9 mouse cellular contexts compared by ENCODE assay signal in the genomic region with DNA sequence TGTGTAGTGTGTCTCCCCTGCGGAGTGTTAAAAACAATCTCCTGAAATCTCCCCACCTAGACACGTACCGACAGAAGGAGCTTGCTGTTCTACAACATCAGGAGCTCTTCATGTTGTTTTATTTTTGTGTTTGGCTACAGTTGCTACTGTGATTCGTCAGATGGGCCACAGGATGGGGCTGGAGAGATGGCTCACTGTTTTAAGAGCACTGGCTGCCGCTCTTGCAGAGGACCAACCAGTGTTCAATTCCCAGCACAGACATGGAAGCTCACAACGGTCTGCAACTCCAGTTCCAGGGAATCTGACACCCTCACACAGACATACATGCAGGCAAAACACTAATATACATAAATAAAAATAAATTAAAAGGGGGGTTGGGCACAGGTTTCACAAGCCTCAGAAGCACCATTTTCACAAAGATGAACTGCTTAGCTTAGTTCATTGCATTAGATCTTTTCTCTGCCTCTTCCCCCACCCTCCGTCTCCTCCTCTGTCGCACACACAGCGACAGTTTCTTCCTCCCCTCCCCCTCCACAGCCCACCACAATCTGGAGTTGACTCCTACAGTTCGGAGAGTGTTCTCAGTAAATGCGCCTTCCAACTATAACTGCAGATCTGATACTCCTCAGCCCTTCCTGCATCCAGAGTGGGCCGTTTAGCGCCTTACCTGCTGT. TPM values are rescaled to one million over a fixed set of nuclear protein-coding genes. Genes with fewer than 3 reads are reported as not detected.
DNase-seq lines count a peak whose midpoint lies in the region; ATAC-seq and TF ChIP-seq lines count a peak whose summit lies in the region.
"Had no signal": no experiment of that assay in that cellular context is flagged by ENCODE, and none has a peak within 500 bp of the region (broad histone marks: within the 10 kb centered on the region; RNA-seq: fewer than 3 reads in every experiment).

No protein-coding gene starts in this region.

- H3K9me3 ChIP-seq in lung, embryonic 14.5 days (ENCODE audit: low read depth, low read length): no peaks in the 10 kb centered on the region
- H3K9me3 ChIP-seq in forebrain, embryonic 11.5 days (ENCODE audit: control insufficient read depth, low read length): no peaks in the 10 kb centered on the region
- no peaks in the 10 kb centered on the region for H3K9me3 ChIP-seq in limb, embryonic 12.5 days

- no peak for ATAC-seq in lung, embryonic 14.5 days (ENCODE audit: insufficient read depth)
- no peak for ATAC-seq in forebrain, embryonic 11.5 days (replicated peaks; ENCODE audit: low FRiP score)
- ATAC-seq in limb, embryonic 12.5 days (ENCODE audit: insufficient number of reproducible peaks, insufficient read depth, low FRiP score, low TSS enrichment, low read depth): no peak
- ATAC-seq in cerebellum, adult (ENCODE audit: insufficient number of reproducible peaks, low FRiP score, low TSS enrichment): no peak

- H3K4me1 ChIP-seq in lung, embryonic 14.5 days (ENCODE audit: insufficient read depth): 0 out of 2 replicates have a peak, but pooled peaks cover 10% of the 10 kb centered on the region
- H3K4me1 ChIP-seq in forebrain, embryonic 11.5 days (replicated peaks; ENCODE audit: control insufficient read depth, insufficient read depth, low read length): peaks cover 8% of the 10 kb centered on the region
- H3K4me1 ChIP-seq in limb, embryonic 12.5 days (replicated peaks): peaks cover 47% of the 10 kb centered on the region

- H3K27me3 ChIP-seq in lung, embryonic 14.5 days (ENCODE audit: insufficient read depth, low read length): no peaks in the 10 kb centered on the region
- 0 out of 2 replicates have a peak, but pooled peaks cover 2% of the 10 kb centered on the region for H3K27me3 ChIP-seq in forebrain, embryonic 11.5 days (ENCODE audit: control insufficient read depth, insufficient read depth, low read length)
- no peaks in the 10 kb centered on the region for H3K27me3 ChIP-seq in limb, embryonic 12.5 days

- H3K4me3 ChIP-seq in lung, embryonic 14.5 days (ENCODE audit: low read depth, low read length): no peak overlapping the region
- no peak overlapping the region for H3K4me3 ChIP-seq in forebrain, embryonic 11.5 days (ENCODE audit: low read depth, low read length)
- peak overlapping the region; percentile 20 for H3K4me3 ChIP-seq in limb, embryonic 12.5 days (replicated peaks)

- H3K4me2 ChIP-seq in lung, embryonic 14.5 days: peak overlapping the region; percentile 41
- H3K4me2 ChIP-seq in forebrain, embryonic 11.5 days (ENCODE audit: low read depth, low read length, severe bottlenecking): peak overlapping the region; percentile 31; the same call in 1 of the 2 replicates
- peak overlapping the region; percentile 45 for H3K4me2 ChIP-seq in limb, embryonic 12.5 days

- no peak for DNase-seq in lung, embryonic 14.5 days
- DNase-seq in lung, adult 18-20 months: no peak
- no peak for DNase-seq in forebrain, embryonic 11.5 days (ENCODE audit: low spot score)
- peak; percentile 40 for DNase-seq in right cerebral cortex, postnatal 4 days
- DNase-seq in natural killer cell, adult 2 months (ENCODE audit: low spot score in 2 of 2): no peak
- no peak for DNase-seq in adipocyte (ENCODE audit: low spot score)

- peaks cover 15% of the 10 kb centered on the region for H3K36me3 ChIP-seq in lung, embryonic 14.5 days (ENCODE audit: insufficient read depth)
- H3K36me3 ChIP-seq in forebrain, embryonic 11.5 days (ENCODE audit: control insufficient read depth, insufficient read depth, low read length): no peaks in the 10 kb centered on the region; the same call in 1 of the 2 replicates
- H3K36me3 ChIP-seq in limb, embryonic 12.5 days: peaks cover 7% of the 10 kb centered on the region; the same call in 1 of the 2 replicates

- no peak overlapping the region for H3K9ac ChIP-seq in lung, embryonic 14.5 days
- H3K9ac ChIP-seq in forebrain, embryonic 11.5 days (ENCODE audit: low read length): no peak overlapping the region; the same call in 1 of the 2 replicates
- H3K9ac ChIP-seq in limb, embryonic 12.5 days (replicated peaks): no peak overlapping the region

- H3K27ac ChIP-seq in lung, embryonic 14.5 days (ENCODE audit: low read depth): no peak overlapping the region
- no peak overlapping the region for H3K27ac ChIP-seq in forebrain, embryonic 11.5 days (ENCODE audit: low read depth, low read length)
- 0 out of 2 replicates have a peak overlapping the region, but pooled peaks have one; percentile 35 for H3K27ac ChIP-seq in limb, embryonic 12.5 days
- H3K27ac ChIP-seq: macrophage had no signal

- 31% methylated on average over 13 of the region's 13 CpGs for WGBS in lung, embryonic 14.5 days
- 25% methylated on average over 13 of the region's 13 CpGs for WGBS in forebrain, embryonic 11.5 days
- WGBS in limb, embryonic 12.5 days: 20% methylated on average over 13 of the region's 13 CpGs

- TF ChIP-seq CTCF in lung, embryonic 14.5 days (IDR thresholded peaks at IDR 0.05; ENCODE audit: low read depth): peak; percentile 27; the same call in 1 of the 2 replicates

RNA-seq across cellular contexts. Expression of a gene that starts 6.0 kb away (rescaled TPM):
- polyA plus RNA-seq in lung, embryonic 14.5 days (2014; fragmentation: Nextera tagmentation; extraction: Ambion mirVana): 153 TPM in 2 replicates
- 152 and 163 TPM in 2 replicates for polyA plus RNA-seq in forebrain, embryonic 11.5 days (2014; fragmentation: Nextera tagmentation; extraction: Ambion mirVana)
- polyA plus RNA-seq in limb, embryonic 12.5 days (2016; fragmentation: Nextera tagmentation; extraction: Ambion mirVana): 129 and 134 TPM in 2 replicates

RNA-seq across cellular contexts. Expression of a gene that starts 9.1 kb away (rescaled TPM):
- 9.8 and 15.5 TPM in 2 replicates for polyA plus RNA-seq in lung, embryonic 14.5 days (2014; fragmentation: Nextera tagmentation; extraction: Ambion mirVana)
- 7.2 and 8.2 TPM in 2 replicates for polyA plus RNA-seq in forebrain, embryonic 11.5 days (2014; fragmentation: Nextera tagmentation; extraction: Ambion mirVana)
- polyA plus RNA-seq in limb, embryonic 12.5 days (2016; fragmentation: Nextera tagmentation; extraction: Ambion mirVana): 11.1 and 13.2 TPM in 2 replicates

RNA-seq across cellular contexts. Expression of a gene that starts 14.7 kb away (rescaled TPM):
- polyA plus RNA-seq in lung, embryonic 14.5 days (2014; fragmentation: Nextera tagmentation; extraction: Ambion mirVana): 0.91 and 1.1 TPM in 2 replicates
- polyA plus RNA-seq in forebrain, embryonic 11.5 days (2014; fragmentation: Nextera tagmentation; extraction: Ambion mirVana): 0.15 TPM in 1 of 2 replicates, not detected in the other
- polyA plus RNA-seq in limb, embryonic 12.5 days (2016; fragmentation: Nextera tagmentation; extraction: Ambion mirVana): 0.30 and 0.32 TPM in 2 replicates

RNA-seq across cellular contexts. Expression of a gene that starts 24.5 kb away (rescaled TPM):
- 1.1 TPM in 2 replicates for polyA plus RNA-seq in lung, embryonic 14.5 days (2014; fragmentation: Nextera tagmentation; extraction: Ambion mirVana)
- polyA plus RNA-seq in forebrain, embryonic 11.5 days (2014; fragmentation: Nextera tagmentation; extraction: Ambion mirVana): 0.15 and 0.87 TPM in 2 replicates
- 1.2 and 1.3 TPM in 2 replicates for polyA plus RNA-seq in limb, embryonic 12.5 days (2016; fragmentation: Nextera tagmentation; extraction: Ambion mirVana)

RNA-seq across cellular contexts. Expression of a gene that starts 36.3 kb away (rescaled TPM):
- 0.26 TPM in 1 of 2 replicates, not detected in the other for polyA plus RNA-seq in lung, embryonic 14.5 days (2014; fragmentation: Nextera tagmentation; extraction: Ambion mirVana)
- polyA plus RNA-seq in forebrain, embryonic 11.5 days (2014; fragmentation: Nextera tagmentation; extraction: Ambion mirVana): 0.17 and 0.25 TPM in 2 replicates
- 0.71 and 0.86 TPM in 2 replicates for polyA plus RNA-seq in limb, embryonic 12.5 days (2016; fragmentation: Nextera tagmentation; extraction: Ambion mirVana)
